Mouse (Mus musculus): ENCODE data around the gene Eef2k.
A peak's percentile ranks its signal among the peaks of the same experiment; 100 is the strongest.

The Eef2k gene

DNA sequence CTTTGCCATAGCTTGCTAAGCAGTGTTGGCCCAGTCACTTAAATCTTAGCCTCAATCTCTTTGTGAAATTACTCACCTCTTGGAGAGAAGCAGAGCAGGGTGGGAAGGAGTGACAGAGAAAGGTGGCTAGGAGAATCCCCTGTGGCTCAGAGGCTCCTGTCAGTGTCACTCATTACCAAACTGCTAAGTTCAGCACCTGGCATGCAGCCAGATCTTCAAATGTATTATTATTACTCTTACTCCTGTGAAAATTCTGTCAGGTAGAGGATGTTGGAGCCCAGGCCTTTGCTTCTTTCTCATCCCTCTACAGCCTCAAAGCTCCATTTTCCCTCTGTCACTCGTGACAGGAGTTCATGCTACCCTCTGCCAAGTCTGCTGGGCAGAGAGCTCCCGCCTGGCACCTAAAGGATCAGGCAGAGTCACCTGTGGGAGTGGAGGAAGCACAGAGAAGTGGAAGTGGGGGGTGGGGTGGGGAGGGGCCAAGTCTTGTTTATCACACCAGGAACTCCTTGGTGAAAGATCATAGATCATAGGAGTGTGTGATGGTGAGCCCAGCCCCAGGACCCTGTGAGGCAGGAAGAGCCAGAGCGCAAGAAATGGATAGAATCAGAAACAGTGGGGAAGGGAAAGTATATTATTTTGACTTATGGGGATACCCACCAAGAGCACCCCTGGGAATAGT, 6.3 kb downstream of the Eef2k start:
- no peak for DNase-seq

GRCm38 (mm10) chr7:120850165-120850564, 7.5 kb downstream of the Eef2k start:
- no peak for DNase-seq

- no peak for DNase-seq
These were observed 17.2 kb downstream of the Eef2k start for GRCm38 (mm10) chr7:120859854-120860253.

- no peak for DNase-seq
These were observed 18.3 kb downstream of the Eef2k start for GRCm38 (mm10) chr7:120860799-120861487.

DNA sequence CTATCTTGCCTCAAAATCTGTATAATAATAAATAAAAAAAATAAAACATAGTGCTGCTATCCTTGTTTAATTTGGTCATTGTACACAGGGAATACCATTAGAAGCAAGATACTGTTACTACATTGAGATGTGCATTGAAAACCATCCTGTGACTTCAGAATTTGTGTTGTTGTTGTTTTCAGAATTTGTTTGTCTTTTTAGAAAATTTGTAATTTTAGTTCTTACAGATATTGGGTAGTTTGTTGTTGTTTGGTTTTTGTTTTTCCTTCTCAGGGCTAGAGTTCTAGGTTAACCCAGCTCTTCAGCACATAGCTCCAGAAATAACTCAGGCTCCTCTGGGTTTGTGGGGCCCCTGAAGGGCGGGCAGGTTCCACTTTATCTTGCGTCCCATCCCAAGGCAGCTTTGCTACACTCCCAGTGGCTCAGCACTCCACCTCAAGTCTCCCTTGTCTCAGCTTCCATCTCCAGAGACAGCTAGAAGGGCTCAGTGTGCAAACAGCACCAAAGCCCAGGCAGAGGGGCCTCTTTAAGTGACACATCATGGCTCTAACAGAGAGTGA, 18.9 kb downstream of the Eef2k start:
- DNase-seq = no peak

- DNase-seq = no peak
These were observed 19.6 kb downstream of the Eef2k start for GRCm38 (mm10) chr7:120862196-120862595.

DNA sequence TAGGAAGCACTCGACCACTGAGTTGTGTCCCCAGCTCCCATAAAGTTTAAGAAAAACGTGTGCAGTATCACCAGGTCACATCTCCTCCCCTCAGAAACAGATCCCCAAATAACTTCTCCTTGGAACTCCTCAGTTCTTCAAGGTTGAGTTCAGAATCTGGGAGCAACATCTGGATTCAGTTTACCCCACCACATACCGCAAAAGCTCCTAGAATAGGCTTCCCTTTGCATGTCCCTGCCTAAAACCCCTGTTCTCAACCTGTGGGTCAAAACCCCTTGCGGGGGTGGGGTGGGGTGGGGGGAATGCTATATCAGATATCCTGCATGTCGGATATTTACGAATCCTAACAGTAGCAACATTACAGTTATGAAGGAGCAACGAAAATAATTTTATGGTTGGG, 20.0 kb downstream of the Eef2k start:
- DNase-seq = no peak

GRCm38 (mm10) chr7:120863476-120863875, 20.8 kb downstream of the Eef2k start:
- DNase-seq = no peak

DNA sequence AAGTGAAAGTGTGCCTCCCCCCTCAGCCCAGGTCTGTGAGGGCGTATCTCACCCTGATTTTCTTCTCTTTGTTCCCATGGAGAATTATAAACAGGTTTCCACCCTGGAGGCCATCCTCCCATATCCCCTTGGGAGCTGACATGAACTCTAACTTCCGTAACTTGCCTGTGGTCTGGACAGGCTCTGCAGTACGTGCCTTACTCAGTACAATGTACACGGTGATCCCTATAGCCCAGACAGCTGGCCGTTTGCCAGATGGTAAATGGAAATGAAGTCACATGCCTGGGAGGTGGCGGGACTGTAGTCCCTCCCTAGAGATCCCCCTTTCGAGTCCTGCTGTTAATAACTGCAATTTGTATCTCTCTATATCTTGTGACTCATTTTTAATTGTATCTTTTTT, 22.5 kb downstream of the Eef2k start:
- no peak for DNase-seq

- no peak for DNase-seq
These were observed 23.2 kb downstream of the Eef2k start for GRCm38 (mm10) chr7:120865832-120866231.

DNA sequence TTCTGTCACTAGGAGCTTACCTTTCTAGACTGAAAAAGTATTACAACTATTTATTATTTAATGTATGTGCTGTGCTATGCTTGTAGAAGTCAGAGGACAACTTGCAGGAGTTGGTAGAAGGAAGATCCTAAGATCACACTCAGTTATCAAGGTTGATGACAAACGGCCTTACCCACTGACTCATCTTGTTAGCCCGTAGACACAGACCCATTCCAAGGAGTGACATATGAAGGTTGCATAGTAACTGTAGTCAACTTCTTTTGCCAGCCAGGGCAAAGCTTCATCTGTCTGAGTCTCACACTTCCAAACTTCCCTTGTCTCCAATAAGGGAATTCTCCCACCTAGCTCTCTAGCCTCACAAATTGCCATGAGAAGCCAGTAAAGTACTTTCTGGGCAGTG, 24.1 kb downstream of the Eef2k start:
- no peak for DNase-seq

GRCm38 (mm10) chr7:120867720-120868119, 25.1 kb downstream of the Eef2k start:
- DNase-seq = no peak

DNA sequence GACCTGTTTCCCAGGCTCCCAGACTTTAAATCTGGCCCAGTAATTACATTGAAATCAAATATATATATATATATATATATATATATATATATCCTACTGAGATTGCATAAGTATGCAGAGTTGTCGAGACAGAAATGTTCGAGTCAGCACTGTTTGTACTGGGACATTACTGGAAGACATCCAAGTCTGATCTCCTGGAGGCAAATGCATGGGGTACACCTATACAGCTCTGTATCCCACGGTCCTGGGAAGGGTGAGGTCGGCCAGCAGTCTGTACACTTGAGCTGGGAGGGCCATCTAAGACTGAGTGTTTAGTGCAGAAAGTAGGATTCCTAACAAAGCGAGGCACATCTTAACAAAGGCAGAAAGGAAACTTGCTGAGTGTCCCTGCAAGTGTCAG, 27.3 kb downstream of the Eef2k start:
- DNase-seq = no peak

DNA sequence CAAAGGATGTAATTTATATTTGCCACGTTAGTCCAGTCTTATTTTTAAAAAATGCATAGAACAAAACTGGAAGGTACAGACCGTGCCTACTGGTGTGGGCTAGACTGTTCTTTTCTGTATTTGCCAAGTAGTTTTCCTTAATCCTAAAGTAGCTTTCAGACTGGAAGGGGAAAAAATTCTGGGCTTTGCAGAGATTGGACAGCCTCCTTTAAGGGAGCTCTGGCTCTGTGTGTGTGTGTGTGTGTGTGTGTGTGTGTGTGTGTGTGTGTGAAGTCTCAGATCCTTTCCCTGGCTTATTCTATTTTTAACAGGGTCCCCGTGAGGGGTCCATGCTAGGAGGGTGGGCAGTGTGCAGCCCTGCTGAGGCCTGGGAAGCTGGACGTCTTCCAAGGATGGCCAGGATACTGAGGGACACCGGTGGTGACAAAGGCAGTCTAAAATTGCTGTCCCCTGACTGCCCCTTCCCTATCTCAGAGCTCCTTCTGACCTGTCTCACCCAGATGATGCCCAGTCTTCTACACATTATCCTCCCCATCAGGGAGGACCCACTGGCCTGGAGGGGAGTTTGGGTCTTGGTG, 27.9 kb downstream of the Eef2k start:
- DNase-seq = no peak

DNA sequence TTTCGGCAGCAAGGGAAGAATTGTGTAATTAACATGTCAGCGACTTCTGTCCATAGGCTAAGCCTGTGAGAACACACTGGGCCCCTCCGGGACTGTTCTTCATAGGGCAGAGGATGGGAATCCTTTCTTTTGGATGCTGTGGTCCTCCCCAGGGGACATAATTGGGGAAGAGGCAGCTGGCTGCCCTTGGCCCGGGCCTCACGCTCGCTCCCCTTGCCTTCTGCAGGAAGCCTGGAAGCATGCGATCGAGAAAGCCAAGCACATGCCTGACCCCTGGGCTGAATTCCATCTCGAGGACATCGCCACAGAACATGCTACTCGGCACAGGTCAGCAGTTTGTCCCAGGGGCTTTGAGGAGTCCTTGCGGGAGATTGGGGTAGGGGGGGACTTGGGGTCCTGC, 30.5 kb downstream of the Eef2k start:
- peak; percentile 9 for DNase-seq

DNA sequence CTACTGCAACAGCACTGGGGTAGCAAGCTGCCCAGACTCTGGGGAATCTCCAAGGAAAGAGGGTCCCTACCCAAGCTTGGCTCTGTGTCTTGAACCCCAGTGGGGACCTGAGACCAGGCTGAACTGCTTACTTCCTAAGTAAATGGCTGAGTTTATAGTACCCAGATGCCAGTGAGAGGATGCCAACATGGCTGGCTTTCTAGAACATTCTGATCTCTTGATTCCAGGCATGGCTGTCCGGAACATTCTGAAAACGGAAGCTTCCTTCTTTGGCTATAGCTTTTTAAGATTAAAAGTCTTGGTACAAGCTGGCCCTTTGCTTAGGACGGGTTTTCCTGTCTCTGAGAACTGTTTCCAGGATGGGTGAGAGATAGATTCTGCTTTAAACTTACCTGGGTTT, 31.4 kb downstream of the Eef2k start:
- DNase-seq = no peak

- DNase-seq = no peak
These were observed 32.3 kb downstream of the Eef2k start for GRCm38 (mm10) chr7:120874764-120875539.

GRCm38 (mm10) chr7:120875540-120876388, 33.1 kb downstream of the Eef2k start:
- DNase-seq = no peak

DNA sequence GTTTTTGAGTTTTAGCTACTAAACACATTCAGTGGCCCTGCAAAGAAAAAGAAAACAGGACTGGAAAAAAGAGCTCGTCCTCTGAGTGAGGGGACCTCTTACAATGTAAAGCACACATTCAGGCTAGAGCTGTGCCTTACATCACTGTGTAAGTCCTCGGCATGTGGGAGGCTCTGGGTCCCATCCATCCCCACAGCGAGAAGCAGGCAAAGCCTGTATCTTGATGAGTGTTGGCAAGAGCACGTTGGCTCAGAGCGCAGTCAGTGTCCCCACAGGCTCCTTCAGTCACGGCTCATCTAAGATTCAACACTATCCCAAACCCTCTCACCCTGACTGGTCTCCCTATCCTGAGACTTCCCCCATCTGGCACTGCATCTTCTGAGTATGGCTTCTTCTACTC, 35.6 kb downstream of the Eef2k start:
- DNase-seq = no peak

- DNase-seq = no peak
These were observed 37.3 kb downstream of the Eef2k start for GRCm38 (mm10) chr7:120879972-120880371.

DNA sequence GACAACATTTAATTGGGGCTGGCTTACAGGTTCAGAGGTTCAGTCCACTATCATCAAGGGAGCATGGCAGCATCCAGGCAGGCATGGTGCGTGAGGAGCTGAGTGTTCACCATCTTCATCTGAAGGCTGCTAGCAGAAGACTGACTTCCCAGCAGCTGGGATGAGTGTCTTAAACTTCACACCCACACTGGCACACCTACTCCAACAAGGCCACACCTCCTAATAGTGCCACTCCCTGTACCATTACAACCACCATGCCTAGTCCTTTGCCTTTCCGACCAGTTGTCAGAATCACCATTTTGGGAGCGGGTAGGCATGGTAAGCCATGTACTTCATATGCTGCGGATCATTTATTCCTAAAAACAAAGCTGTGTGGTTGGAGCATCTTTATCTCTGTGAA, 38.1 kb downstream of the Eef2k start:
- no peak for DNase-seq

DNA sequence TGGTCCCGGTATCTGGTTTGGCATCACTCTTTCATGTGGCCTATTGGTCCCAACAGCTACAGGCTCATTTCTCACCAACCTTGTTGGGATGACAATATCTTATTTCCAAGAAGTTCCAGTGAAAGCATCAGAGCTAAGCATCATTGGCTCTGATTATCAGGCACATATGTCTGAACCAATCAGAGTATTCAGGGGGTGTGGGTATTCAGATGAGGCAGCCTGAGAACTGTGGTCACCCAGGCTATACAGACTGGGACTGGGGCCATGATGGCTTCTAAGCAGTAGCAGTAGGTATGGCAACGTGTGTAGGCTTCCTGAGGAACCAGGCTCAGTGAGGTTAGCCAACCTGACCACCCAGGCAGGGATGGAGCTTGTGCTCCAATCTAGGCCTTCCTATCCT, 38.8 kb downstream of the Eef2k start:
- no peak for DNase-seq
